ENCODE assay signal across 8 mouse cellular contexts in the genomic region with DNA sequence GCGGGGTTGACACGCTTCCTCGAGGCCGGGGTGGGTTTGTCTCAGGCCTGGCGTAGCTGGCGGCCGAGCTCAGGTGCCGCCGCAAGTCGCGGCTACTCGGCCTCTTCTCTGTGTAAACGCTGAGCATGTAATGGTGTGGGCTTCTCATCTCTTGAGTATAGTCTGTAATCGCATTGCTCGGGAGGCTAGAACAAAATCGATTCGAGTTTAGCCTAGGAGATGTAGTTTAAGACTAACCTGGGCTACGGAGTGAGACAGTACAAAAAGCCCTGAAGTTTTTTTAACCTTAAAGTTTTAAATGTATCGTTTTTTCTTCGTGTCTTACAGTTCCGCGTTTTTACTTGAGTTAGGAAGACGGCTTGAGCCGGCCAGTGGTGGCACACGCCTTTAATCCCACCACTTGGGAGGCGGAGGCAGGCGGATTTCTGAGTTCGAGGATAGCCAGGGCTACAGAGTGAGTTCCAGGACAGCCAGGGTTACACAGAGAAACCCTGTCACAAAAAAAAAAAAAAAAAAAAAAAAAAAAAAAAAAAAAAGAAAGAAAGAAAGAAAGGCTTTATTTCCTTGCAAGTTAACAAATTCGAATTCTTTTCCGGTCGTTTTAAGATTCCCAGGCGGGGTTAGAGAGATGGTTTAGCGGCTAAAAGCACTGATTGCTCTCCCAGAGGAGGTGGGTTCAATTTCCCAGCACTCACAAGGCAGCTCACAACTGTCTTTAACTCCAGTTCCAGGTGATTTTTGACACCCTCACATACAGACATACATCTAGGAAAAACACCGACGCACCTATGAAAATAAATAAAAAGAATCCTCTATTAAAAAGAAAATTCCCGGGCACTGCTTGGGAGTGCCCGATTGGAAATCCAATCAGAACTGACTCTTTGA. TPM values are rescaled to one million over a fixed set of nuclear protein-coding genes. Genes with fewer than 3 reads are reported as not detected.
DNase-seq lines count a peak whose midpoint lies in the region; ATAC-seq and TF ChIP-seq lines count a peak whose summit lies in the region.

No protein-coding gene starts in this region.

- no peak for TF ChIP-seq CTCF in heart, adult 2 months (IDR thresholded peaks at IDR 0.05)

- H3K79me2 ChIP-seq in heart, adult 2 months (replicated peaks; ENCODE audit: control insufficient read depth, insufficient read depth, low read length), result peaks cover 1% of the 10 kb centered on the region

- WGBS in heart, adult 2 months, result 9% methylated on average over 37 of the region's 37 CpGs
- 8% methylated on average over 37 of the region's 37 CpGs for WGBS in embryonic facial prominence, embryonic 14.5 days
- 8% methylated on average over 37 of the region's 37 CpGs for whole genome bisulfite sequencing in neural tube, embryonic 12.5 days

- peak overlapping the region; percentile 69 for H3K4me2 ChIP-seq in embryonic facial prominence, embryonic 14.5 days (ENCODE audit: low read depth, low read length)
- H3K4me2 ChIP-seq in neural tube, embryonic 12.5 days (replicated peaks), result peak overlapping the region; percentile 92

- no peak for DNase-seq in heart, adult 2 months
- no peak for DNase-seq in heart, postnatal 25 days (ENCODE audit: low spot score)
- peak; percentile 57 for DNase-seq in embryonic facial prominence, embryonic 14.5 days (ENCODE audit: low spot score)
- DNase-seq in kidney, postnatal 14 days, result peak; percentile 8
- DNase-seq in left cerebral cortex, postnatal 25 days (ENCODE audit: low spot score in 2 of 2), result no peak
- DNase-seq in gastrocnemius, postnatal 36 days, result no peak

- peak overlapping the region; percentile 80 for H3K4me3 ChIP-seq in heart, adult 2 months
- H3K4me3 ChIP-seq in embryonic facial prominence, embryonic 14.5 days (ENCODE audit: low read depth, low read length), result peak overlapping the region; percentile 84
- H3K4me3 ChIP-seq in neural tube, embryonic 12.5 days, result peak overlapping the region; percentile 79

- ATAC-seq in CD4-positive, CD25-positive, alpha-beta regulatory T cell, adult 4 months, result peak; percentile 12
- peak; percentile 66 for ATAC-seq in embryonic facial prominence, embryonic 14.5 days (ENCODE audit: low read depth)
- peak; percentile 52; the same call in 1 of the 2 replicates for ATAC-seq in neural tube, embryonic 12.5 days (ENCODE audit: low FRiP score, low read depth)

- H3K27ac ChIP-seq in heart, adult 2 months, result peak overlapping the region; percentile 7; the same call in 1 of the 2 replicates
- H3K27ac ChIP-seq in embryonic facial prominence, embryonic 14.5 days (replicated peaks; ENCODE audit: low read depth, low read length), result peak overlapping the region; percentile 79
- peak overlapping the region; percentile 46; the same call in 1 of the 2 replicates for H3K27ac ChIP-seq in neural tube, embryonic 12.5 days

- no peaks in the 10 kb centered on the region for H3K9me3 ChIP-seq in embryonic facial prominence, embryonic 14.5 days (ENCODE audit: control insufficient read depth, low read length)
- H3K9me3 ChIP-seq in neural tube, embryonic 12.5 days, result no peaks in the 10 kb centered on the region

- no peaks in the 10 kb centered on the region for H3K36me3 ChIP-seq in heart, adult 2 months (ENCODE audit: control insufficient read depth, insufficient read depth, low read length)
- no peaks in the 10 kb centered on the region; the same call in 1 of the 2 replicates for H3K36me3 ChIP-seq in embryonic facial prominence, embryonic 14.5 days (ENCODE audit: control insufficient read depth, insufficient read depth, low read length)
- peaks cover 25% of the 10 kb centered on the region for H3K36me3 ChIP-seq in neural tube, embryonic 12.5 days

- TF ChIP-seq EP300 in heart, adult 2 months (IDR thresholded peaks at IDR 0.05; ENCODE audit: insufficient read depth, low read depth, low read length), result no peak

- intact Hi-C loops in heart, adult 2 months (cut with DNase I), result loop anchor here (1.0 to 5.0 kb wide), 3 partner anchors 28 to 153 kb away; a partner anchor contains a TSS
- intact Hi-C loops in heart, postnatal 25 days (cut with DNase I), result no loop called here
- intact Hi-C loops in left cerebral cortex, postnatal 25 days (cut with DNase I), result no loop called here
- intact Hi-C loops in gastrocnemius, postnatal 36 days (cut with DNase I), result no loop called here

- H3K4me1 ChIP-seq in heart, adult 2 months (ENCODE audit: control insufficient read depth, insufficient read depth, low read length), result no peaks in the 10 kb centered on the region
- H3K4me1 ChIP-seq in embryonic facial prominence, embryonic 14.5 days (ENCODE audit: control insufficient read depth, insufficient read depth, low read length), result peaks cover 5% of the 10 kb centered on the region
- peaks cover 14% of the 10 kb centered on the region for H3K4me1 ChIP-seq in neural tube, embryonic 12.5 days

- no peaks in the 10 kb centered on the region for H3K27me3 ChIP-seq in heart, adult 2 months (ENCODE audit: control insufficient read depth, insufficient read depth, low read length)
- no peaks in the 10 kb centered on the region for H3K27me3 ChIP-seq in embryonic facial prominence, embryonic 14.5 days (replicated peaks; ENCODE audit: control insufficient read depth, insufficient read depth, low read length)
- H3K27me3 ChIP-seq in neural tube, embryonic 12.5 days (replicated peaks), result no peaks in the 10 kb centered on the region

- no peak for TF ChIP-seq POLR2A in heart, adult 2 months (IDR thresholded peaks at IDR 0.05; ENCODE audit: insufficient read depth, low read depth, low read length)

- peak overlapping the region; percentile 73 for H3K9ac ChIP-seq in heart, adult 2 months (ENCODE audit: low read depth, low read length)
- H3K9ac ChIP-seq in embryonic facial prominence, embryonic 14.5 days (ENCODE audit: low read depth, low read length), result peak overlapping the region; percentile 82
- H3K9ac ChIP-seq in neural tube, embryonic 12.5 days, result peak overlapping the region; percentile 74

RNA-seq across cellular contexts. Expression of a gene that starts 0.8 kb away (rescaled TPM):
- total RNA-seq in heart, adult 2 months (2021), result 1 to 10 TPM in 1 of 2 experiments, under 1 TPM in 1; 0.47 to 1.5 TPM
- 1.1 and 2.8 TPM in 2 replicates for polyA plus RNA-seq in heart, adult 2 months (2012; rRNA removed)
- 1 to 10 TPM; 2.9 to 3.7 TPM for total RNA-seq in heart, postnatal 25 days (2021)
- polyA plus RNA-seq in CD4-positive, CD25-positive, alpha-beta regulatory T cell, adult 4 months (2017; shearing (Covaris generic)), result 10 to 100 TPM; 16.9 to 30.3 TPM
- polyA plus RNA-seq in embryonic facial prominence, embryonic 14.5 days (2014; fragmentation: Nextera tagmentation; extraction: Ambion mirVana), result 108 and 118 TPM in 2 replicates
- polyA plus RNA-seq in neural tube, embryonic 12.5 days (2016; fragmentation: Nextera tagmentation; extraction: Ambion mirVana), result 121 and 123 TPM in 2 replicates
- total RNA-seq in left cerebral cortex, postnatal 25 days (2021), result 1 to 10 TPM; 1.5 TPM
- 1 to 10 TPM; 1.2 to 1.3 TPM for total RNA-seq in gastrocnemius, postnatal 36 days (2021)

RNA-seq across cellular contexts. Expression of a gene that starts 25.6 kb away (rescaled TPM):
- 1 to 10 TPM; 6.1 to 6.2 TPM for total RNA-seq in heart, adult 2 months (2021)
- polyA plus RNA-seq in heart, adult 2 months (2012; rRNA removed), result 5.1 and 5.2 TPM in 2 replicates
- 1 to 10 TPM; 5.8 to 6.1 TPM for total RNA-seq in heart, postnatal 25 days (2021)
- polyA plus RNA-seq in CD4-positive, CD25-positive, alpha-beta regulatory T cell, adult 4 months (2017; shearing (Covaris generic)), result 10 to 100 TPM; 28.9 to 44.3 TPM
- polyA plus RNA-seq in embryonic facial prominence, embryonic 14.5 days (2014; fragmentation: Nextera tagmentation; extraction: Ambion mirVana), result 7.0 TPM in 2 replicates
- polyA plus RNA-seq in neural tube, embryonic 12.5 days (2016; fragmentation: Nextera tagmentation; extraction: Ambion mirVana), result 17.6 and 22.1 TPM in 2 replicates
- 10 to 100 TPM; 20.2 to 20.6 TPM for total RNA-seq in left cerebral cortex, postnatal 25 days (2021)
- 1 to 10 TPM; 2.9 to 3.4 TPM for total RNA-seq in gastrocnemius, postnatal 36 days (2021)

RNA-seq across cellular contexts. Expression of a gene that starts 29.2 kb away (rescaled TPM):
- 1 to 10 TPM; 5.6 to 6.1 TPM for total RNA-seq in heart, adult 2 months (2021)
- 7.0 and 7.4 TPM in 2 replicates for polyA plus RNA-seq in heart, adult 2 months (2012; rRNA removed)
- total RNA-seq in heart, postnatal 25 days (2021), result 1 to 10 TPM; 6.1 to 6.7 TPM
- 1 to 10 TPM; 6.0 to 6.1 TPM for polyA plus RNA-seq in CD4-positive, CD25-positive, alpha-beta regulatory T cell, adult 4 months (2017; shearing (Covaris generic))
- 6.8 and 8.4 TPM in 2 replicates for polyA plus RNA-seq in embryonic facial prominence, embryonic 14.5 days (2014; fragmentation: Nextera tagmentation; extraction: Ambion mirVana)
- 10.2 and 12.5 TPM in 2 replicates for polyA plus RNA-seq in neural tube, embryonic 12.5 days (2016; fragmentation: Nextera tagmentation; extraction: Ambion mirVana)
- 10 to 100 TPM; 15.6 to 16.0 TPM for total RNA-seq in left cerebral cortex, postnatal 25 days (2021)
- total RNA-seq in gastrocnemius, postnatal 36 days (2021), result 1 to 10 TPM; 5.2 to 9.9 TPM

RNA-seq across cellular contexts. Expression of a gene that starts 34.0 kb away (rescaled TPM):
- total RNA-seq in heart, adult 2 months (2021), result 10 to 100 TPM; 22.9 to 27.2 TPM
- polyA plus RNA-seq in heart, adult 2 months (2012; rRNA removed), result 16.8 and 26.2 TPM in 2 replicates
- 10 to 100 TPM; 25.1 to 27.1 TPM for total RNA-seq in heart, postnatal 25 days (2021)
- 10 to 100 TPM; 28.9 to 34.0 TPM for polyA plus RNA-seq in CD4-positive, CD25-positive, alpha-beta regulatory T cell, adult 4 months (2017; shearing (Covaris generic))
- 45.7 and 45.8 TPM in 2 replicates for polyA plus RNA-seq in embryonic facial prominence, embryonic 14.5 days (2014; fragmentation: Nextera tagmentation; extraction: Ambion mirVana)
- 51.9 and 54.9 TPM in 2 replicates for polyA plus RNA-seq in neural tube, embryonic 12.5 days (2016; fragmentation: Nextera tagmentation; extraction: Ambion mirVana)
- total RNA-seq in left cerebral cortex, postnatal 25 days (2021), result 10 to 100 TPM; 43.5 to 45.1 TPM
- total RNA-seq in gastrocnemius, postnatal 36 days (2021), result 10 to 100 TPM; 16.8 to 20.4 TPM

RNA-seq across cellular contexts. Expression of a gene that starts 45.8 kb away (rescaled TPM):
- total RNA-seq in heart, adult 2 months (2021), result 10 to 100 TPM; 15.8 to 16.8 TPM
- 23.0 and 24.0 TPM in 2 replicates for polyA plus RNA-seq in heart, adult 2 months (2012; rRNA removed)
- total RNA-seq in heart, postnatal 25 days (2021), result 10 to 100 TPM; 13.5 to 15.8 TPM
- 10 to 100 TPM; 38.1 to 79.1 TPM for polyA plus RNA-seq in CD4-positive, CD25-positive, alpha-beta regulatory T cell, adult 4 months (2017; shearing (Covaris generic))
- polyA plus RNA-seq in embryonic facial prominence, embryonic 14.5 days (2014; fragmentation: Nextera tagmentation; extraction: Ambion mirVana), result 34.1 and 39.7 TPM in 2 replicates
- 55.8 and 59.9 TPM in 2 replicates for polyA plus RNA-seq in neural tube, embryonic 12.5 days (2016; fragmentation: Nextera tagmentation; extraction: Ambion mirVana)
- total RNA-seq in left cerebral cortex, postnatal 25 days (2021), result 10 to 100 TPM; 38.4 to 45.3 TPM
- total RNA-seq in gastrocnemius, postnatal 36 days (2021), result 10 to 100 TPM in 1 of 2 experiments, 1 to 10 TPM in 1; 9.7 to 12.1 TPM

Comparison
In these comparisons a context has a peak if more than half of its experiments do, and no peak if none do; other contexts are left out.
1. DNase-seq: peak in embryonic facial prominence, embryonic 14.5 days (single experiment) and kidney, postnatal 14 days (single experiment); none in heart, adult 2 months (0 of 2), heart, postnatal 25 days (single experiment), left cerebral cortex, postnatal 25 days (0 of 2) and gastrocnemius, postnatal 36 days (0 of 2).
2. H3K27ac ChIP-seq: peak in every context shown above with its lines; median percentile 79 in embryonic facial prominence, embryonic 14.5 days; 46 in neural tube, embryonic 12.5 days; 7 in heart, adult 2 months.
3. ATAC-seq: peak in every context shown above with its lines; median percentile 66 in embryonic facial prominence, embryonic 14.5 days; 52 in neural tube, embryonic 12.5 days; 12 in CD4-positive, CD25-positive, alpha-beta regulatory T cell, adult 4 months.
4. Peak in every context shown above with its lines, with median percentiles within 50 percentile points of each other: H3K4me3 ChIP-seq and H3K9ac ChIP-seq.